Mouse (Mus musculus): ENCODE measurements at regions not wholly inside any gene's neighbourhood (a gene's known extent, or its start where the extent isn't known, plus 50 kb on each side); places are given as distances from the start of the nearest gene placed in this dataset. TPM values are rescaled to one million over a fixed set of nuclear protein-coding genes. Genes with fewer than 3 reads are reported as not detected.

GRCm38 (mm10) chr14:100348336-100349164 is 64.1 kb upstream of the Klf12 start:
- no peaks in the 10 kb centered on the region for H3K79me3 ChIP-seq (ENCODE audit: low read depth)
- no peak for TF ChIP-seq FOSL1 (IDR thresholded peaks at IDR 0.05; ENCODE audit: insufficient read depth, low read length, poor library complexity, severe bottlenecking)
- no peak for TF ChIP-seq CEBPB (IDR thresholded peaks at IDR 0.05; ENCODE audit: low read depth)
- TF ChIP-seq CTCF (IDR thresholded peaks at IDR 0.05; ENCODE audit: control insufficient read depth, insufficient read depth, insufficient read length): no peak
- no peak for TF ChIP-seq USF1 (IDR thresholded peaks at IDR 0.05; ENCODE audit: low read depth)
- no peak for TF ChIP-seq MYOD1 (IDR thresholded peaks at IDR 0.05; ENCODE audit: control insufficient read depth, insufficient read length, low read depth)
- no peak for TF ChIP-seq MAX (IDR thresholded peaks at IDR 0.05)
- TF ChIP-seq MYOG (IDR thresholded peaks at IDR 0.05; ENCODE audit: control insufficient read depth, extremely low read depth, insufficient read length): no peak
- no peak overlapping the region for H3ac ChIP-seq (ENCODE audit: control insufficient read depth, insufficient read length, low read depth)
- H3K27me3 ChIP-seq (ENCODE audit: control insufficient read depth, insufficient read depth, insufficient read length): no peaks in the 10 kb centered on the region
- H3K79me2 ChIP-seq (ENCODE audit: control insufficient read depth, insufficient read depth): no peaks in the 10 kb centered on the region
- no peak overlapping the region for H3K4me3 ChIP-seq (ENCODE audit: insufficient read depth, poor library complexity, severe bottlenecking)
- no peaks in the 10 kb centered on the region for H3K36me3 ChIP-seq (ENCODE audit: control insufficient read depth, insufficient read depth)

- no peaks in the 10 kb centered on the region for H3K79me2 ChIP-seq (ENCODE audit: control insufficient read depth, insufficient read depth)
- H3K36me3 ChIP-seq (ENCODE audit: control insufficient read depth, insufficient read depth): no peaks in the 10 kb centered on the region
- H3K79me3 ChIP-seq (ENCODE audit: low read depth): no peaks in the 10 kb centered on the region
- H3ac ChIP-seq (ENCODE audit: control insufficient read depth, insufficient read length, low read depth): no peak overlapping the region
- no peaks in the 10 kb centered on the region for H3K27me3 ChIP-seq (ENCODE audit: control insufficient read depth, insufficient read depth, insufficient read length)
- no peak for TF ChIP-seq MYOG (IDR thresholded peaks at IDR 0.05; ENCODE audit: control insufficient read depth, extremely low read depth, insufficient read length)
- TF ChIP-seq MAX (IDR thresholded peaks at IDR 0.05): no peak
- TF ChIP-seq MYOD1 (IDR thresholded peaks at IDR 0.05; ENCODE audit: control insufficient read depth, insufficient read length, low read depth): no peak
- no peak overlapping the region for H3K4me3 ChIP-seq (ENCODE audit: insufficient read depth, poor library complexity, severe bottlenecking)
Measured at GRCm38 (mm10) chr14:100336926-100337325, 52.4 kb upstream of the Klf12 start.

Small RNAs in the stretch of these regions (microRNA-seq; reads per million reads assigned to microRNA genes)
- not detected for gene Gm22401 (ENCODE audit: borderline microRNAs expressed)

Measured in C2C12 (cell line).